Mouse (Mus musculus) cerebellum, adult 11 months (tissue): ENCODE measurements around the gene Gfra1.

ENCODE experiments used
- DNase-seq: peaks from one replicate; pipeline ENCODE4 v3.0.0; 2022

Gene Gfra1

DNA sequence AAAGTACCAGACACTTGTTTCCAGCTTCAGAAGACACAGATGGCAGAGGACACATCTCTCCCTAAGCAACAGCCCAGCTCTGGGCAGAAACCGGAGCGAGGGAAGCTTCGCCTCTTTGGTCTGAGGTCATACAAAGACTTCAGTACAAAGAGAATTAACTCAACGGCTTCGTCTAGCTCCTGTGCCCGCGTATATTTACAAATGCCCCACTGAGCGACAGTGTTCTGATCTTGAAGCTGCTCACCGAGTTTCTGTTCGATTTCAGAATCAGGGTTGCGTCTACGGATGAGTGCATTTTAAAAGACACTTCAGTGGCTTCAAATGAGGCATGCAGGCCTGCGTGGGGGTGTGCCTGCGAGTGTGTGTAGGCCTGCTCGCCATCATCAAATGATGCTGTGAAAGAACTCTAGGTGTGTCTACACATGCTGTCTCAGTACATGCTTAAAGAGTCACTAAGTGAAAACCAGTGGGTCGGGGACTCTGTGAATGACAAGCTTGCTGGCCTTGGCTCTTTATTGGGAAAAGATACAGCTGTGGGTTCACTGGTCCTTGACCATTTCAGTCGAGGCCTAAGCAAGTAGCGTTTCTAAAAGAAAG, 66.8 kb downstream of the Gfra1 start:
- DNase-seq = no peak

DNA sequence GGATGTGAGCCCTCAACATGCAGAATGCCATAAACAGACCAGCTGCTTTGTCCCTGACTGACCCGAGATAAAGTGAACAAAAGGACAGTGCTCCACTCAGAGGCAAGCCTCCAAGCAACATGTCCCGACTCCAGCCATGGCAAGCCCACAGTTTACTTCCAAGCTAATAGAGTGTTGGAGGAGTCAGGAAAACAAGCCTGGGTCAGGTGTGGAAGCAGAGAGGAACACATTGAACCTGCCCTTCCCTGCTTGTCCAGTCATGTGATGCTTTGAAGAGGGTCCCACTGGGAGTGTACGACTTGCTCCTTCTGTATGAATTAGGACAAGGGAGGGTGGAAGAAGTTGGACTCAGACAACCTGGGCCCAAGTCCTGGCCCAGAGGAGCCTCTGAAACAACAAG, 72.4 kb downstream of the Gfra1 start:
- DNase-seq = no peak

DNA sequence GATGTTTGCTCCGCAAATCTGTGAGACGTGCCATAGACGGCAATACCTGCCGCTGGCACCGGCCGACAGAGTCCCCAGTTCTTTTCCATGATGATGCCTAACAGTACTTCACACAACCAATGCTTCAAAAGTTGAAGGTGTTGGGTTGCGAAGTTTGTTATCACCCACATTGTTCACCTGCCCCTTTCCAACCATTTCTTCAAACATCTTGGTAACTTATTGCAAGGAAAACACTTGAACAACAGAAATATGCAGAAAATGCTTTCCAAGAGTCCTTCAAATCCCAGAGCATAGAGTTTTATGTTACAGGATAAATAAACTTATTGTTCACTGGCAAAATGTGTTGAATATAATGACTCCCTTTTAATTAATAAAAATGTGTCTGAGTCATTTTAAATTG, 73.2 kb downstream of the Gfra1 start:
- no peak for DNase-seq

DNA sequence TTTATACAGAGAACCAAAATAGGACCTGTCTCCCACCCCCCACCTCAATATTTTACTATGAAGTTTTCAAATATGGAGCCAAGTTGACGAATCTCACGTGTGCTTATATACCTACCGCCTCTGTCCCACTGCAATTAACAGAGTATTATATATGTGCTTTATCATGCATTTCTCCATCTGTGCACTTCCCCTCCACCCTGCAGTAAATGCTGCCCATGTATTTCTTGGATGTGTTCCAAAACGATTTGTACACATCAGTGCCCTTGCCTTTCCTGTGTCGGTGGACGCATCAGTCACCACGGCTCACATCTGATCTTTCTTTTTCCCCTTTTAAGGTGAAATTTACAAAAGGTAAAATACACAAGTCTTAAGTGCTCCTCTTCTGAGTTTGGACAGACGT, 77.7 kb downstream of the Gfra1 start:
- DNase-seq = no peak

DNA sequence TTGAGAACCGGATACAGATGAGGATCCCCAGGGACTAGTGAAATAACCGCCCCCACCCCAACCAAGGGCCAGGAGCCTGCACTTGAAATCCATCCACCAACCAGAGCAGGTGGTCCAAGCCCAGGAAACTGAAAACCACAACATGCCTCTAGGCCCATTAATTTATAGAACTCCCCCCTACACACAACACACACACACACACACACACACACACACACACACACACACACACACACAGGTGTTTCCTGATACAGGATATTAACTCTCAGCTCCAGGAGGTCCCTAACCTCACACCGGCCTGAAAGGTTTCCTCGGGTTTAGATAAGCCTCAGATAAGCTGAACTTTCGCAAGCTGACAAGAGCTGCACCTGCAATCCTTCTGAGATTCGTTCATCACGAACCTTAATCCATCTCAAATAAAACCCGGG, 79.0 kb downstream of the Gfra1 start:
- DNase-seq = no peak

DNA sequence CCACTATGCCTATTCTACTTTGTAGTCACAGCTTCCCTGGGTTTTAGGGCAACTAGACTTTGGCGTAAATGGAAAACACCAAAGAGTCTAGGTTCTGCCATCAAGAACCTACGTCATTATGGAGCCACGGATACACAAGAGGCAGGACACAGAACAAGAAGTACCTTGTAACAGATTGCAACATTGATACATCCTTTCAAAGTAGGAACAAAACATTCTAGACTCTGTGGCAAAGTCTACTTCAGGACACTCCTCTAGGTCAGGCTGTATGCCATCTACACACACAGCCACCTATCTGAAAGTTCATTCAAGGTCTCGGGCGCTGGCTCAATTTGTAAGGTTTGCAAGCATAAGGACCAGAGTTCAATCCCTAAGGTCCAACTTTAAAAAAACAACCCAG, 81.1 kb downstream of the Gfra1 start:
- no peak for DNase-seq

DNA sequence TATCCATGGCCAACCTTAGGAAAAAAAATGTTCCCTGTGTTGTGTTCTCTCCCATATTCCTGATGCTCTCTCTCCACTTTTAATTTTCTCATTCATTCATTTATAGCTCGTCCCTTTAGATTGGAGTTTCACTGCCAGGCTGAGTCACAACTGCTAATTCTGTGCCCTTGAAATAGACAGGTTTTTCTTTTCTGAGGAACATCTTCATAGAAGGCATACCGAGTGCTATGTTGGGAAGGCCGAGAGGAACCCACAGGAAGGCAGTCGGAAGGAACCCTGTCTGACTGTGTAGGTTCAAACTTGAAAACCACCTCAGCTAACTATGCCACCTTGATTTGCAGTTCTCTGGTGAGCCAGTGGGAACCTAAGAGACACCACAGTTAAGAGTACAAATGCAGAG, 81.6 kb downstream of the Gfra1 start:
- DNase-seq = no peak

DNA sequence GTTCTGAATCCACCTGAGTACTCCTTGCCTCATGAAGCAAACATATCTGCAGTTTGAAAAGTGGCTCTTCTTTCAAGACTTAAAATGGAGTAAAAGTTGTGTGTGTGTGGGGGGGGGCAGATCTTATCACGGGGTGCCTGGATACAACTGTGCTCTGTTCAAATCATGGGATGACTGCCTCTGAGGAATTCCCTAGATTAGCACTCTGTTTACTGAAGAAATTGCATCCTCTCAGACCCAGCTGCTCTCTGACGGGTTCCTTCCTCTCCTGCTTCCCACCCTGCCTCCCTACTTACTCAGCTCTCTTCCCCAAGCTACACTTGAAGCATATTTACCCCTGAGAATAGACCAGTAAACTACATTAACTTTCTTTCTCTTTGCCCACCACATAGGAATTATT, 87.2 kb downstream of the Gfra1 start:
- no peak for DNase-seq

DNA sequence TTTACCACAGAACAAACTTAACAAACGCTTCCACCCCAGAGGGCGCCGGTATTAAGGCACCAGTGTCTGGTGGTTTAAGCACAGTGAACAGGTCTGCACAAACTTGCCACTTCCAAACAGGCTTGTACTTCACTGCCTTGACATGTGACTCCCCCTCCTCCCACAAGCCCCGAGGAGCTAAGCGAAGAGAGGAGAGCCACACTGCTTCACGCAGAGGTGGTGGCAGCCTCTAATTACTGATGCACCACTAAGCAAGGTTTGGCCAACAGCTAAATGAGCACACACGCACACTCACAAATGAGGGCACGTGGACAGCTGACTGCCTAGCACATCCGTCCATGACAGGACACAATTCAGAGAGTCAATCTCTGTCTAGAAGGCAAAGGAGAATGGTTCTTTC, 91.0 kb downstream of the Gfra1 start:
- no peak for DNase-seq

DNA sequence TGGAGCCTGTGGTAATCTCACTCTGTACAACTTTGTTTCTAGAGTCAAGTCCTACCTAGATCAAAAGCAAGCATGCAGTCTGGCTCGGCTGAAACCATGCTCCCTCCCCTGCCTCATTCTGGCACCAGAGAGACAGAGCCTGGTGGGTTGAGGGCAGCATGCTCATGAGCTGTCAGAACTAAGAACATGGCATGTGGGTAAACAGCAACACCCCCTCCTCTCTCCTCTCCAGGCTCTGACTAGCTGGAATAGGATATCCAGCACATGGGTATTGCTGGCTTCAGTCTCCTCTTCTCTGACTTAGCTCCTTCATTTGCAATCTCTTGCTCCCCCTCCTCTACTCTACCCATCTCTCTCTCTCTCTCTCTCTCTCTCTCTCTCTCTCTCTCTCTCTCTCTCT, 94.7 kb downstream of the Gfra1 start:
- DNase-seq = no peak

DNA sequence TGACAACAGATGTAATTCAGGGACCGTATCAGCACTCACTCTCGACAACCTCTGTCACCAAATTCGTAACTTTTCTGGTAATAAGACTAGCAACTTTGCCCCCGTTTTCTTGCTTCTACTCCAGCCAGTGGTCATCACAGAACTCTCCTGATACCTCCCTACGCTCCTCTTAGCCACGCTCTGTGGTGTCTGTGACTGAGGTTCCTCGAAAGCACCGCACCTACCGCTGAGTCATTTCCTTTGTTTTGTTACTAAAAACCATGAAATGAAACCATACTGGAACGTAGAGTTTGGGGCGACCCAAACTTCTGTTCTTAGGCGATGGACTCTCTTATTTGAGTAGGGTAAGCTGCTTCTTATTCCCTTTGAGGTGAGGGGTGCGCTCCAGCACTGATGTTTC, 97.6 kb downstream of the Gfra1 start:
- no peak for DNase-seq

DNA sequence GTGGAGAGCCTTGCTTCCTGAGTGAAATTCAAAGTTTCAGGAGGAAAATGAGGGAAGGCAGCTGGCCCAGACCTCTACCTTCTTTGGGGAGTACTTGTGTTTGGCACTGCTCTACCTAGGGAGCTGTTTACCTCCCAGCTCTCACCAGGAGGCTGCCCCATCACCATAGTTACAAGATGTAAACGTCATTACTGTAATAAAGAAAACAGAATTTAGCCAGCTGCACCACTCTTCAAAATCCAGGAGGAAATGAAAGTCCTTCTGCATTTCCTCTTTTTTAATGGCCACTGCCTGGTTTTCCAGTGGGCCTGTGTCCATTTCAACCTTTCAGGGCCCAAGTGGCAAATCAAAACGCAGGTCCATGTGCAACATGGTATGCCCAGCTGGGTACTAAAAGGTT, 101.8 kb downstream of the Gfra1 start:
- no peak for DNase-seq

DNA sequence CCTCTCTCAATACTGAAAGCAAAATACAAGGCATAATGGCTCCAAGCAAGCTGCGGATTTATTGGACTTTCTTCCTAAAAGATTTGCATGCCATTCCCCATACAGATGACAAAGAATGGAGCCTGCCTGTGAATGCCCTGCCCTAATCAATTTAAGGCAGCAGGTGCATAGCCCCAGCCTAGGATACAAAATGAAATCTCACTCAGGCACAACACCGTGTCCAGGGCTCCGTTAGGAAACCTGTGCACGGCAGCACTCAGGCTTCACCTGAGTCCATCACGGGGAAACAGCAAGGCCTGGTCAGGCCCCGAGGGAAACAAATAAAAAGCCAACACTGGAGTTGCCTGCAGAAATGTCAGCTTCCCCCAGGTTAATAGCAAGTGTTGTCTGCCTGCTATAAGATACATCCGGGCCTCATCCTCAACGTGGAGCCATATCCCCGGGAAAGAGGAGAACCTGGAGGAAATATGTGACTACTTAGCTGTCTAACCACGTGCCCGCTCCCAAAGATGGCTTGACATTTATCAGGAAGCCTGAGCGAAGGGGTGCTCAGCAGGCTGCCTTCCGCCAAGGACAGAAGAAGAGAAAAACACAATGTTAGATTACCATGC, 102.3 kb downstream of the Gfra1 start:
- DNase-seq = no peak

DNA sequence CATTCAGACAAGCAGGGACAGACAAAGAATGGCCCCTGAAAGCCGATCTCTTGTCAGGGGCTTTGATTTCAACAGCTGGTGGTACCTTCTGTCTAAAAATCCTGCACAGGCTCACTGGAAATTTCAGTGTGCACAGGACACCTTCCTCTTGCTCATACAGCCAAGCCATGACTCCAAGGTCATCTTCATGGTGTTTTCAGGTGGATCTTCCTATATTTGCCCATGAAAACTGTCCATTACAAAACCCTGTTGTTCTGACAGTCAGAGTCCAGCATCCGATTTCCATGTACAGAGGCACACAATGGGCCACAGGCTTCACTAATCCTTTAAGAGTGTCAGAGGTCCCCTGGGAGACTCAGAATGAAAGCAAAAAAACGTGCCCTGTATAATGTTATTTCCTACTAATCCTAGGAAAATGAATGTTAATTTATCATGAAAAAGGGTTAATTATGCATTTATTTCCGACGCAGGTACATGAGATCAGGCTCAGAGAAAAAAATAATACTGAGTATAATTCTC, 105.8 kb downstream of the Gfra1 start:
- DNase-seq = no peak

DNA sequence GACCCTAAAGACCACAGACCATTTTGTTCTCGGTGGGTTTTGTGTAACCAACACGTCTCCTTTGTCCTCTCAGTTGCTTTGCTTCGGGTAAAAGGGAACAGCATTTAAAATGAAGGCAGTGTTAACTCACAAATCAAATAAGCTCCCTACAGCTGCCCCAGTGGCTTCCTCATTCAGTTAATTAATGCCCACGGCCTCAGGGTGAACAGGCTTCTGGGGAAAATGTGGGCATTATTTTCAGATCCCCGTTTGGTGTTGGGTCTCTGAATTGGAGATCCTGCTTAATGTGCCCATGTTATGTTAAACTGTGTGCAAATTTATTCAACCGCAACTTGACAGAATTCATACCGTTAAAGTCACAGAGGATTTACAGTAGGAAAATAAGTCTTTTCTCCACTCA, 110.6 kb downstream of the Gfra1 start:
- DNase-seq = no peak

DNA sequence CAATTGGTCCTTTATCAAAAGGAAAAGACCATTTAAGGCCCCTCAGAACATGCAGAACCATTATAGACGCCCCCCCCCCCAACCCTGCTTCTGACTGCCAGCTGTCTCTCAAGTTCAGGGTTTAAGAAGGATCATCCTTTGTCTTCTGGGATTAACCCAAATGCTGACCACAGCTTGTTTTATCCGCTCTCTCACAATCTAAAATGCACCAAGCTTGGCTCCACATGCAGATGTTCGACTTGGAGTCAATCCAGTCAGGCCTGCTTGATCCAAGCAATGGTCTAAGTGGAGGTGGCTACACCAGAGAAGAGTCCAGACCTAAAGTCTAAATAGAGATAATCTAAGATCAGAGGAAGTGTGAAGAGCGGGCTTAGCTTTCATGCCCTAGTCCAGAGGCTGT, 114.4 kb downstream of the Gfra1 start:
- no peak for DNase-seq

DNA sequence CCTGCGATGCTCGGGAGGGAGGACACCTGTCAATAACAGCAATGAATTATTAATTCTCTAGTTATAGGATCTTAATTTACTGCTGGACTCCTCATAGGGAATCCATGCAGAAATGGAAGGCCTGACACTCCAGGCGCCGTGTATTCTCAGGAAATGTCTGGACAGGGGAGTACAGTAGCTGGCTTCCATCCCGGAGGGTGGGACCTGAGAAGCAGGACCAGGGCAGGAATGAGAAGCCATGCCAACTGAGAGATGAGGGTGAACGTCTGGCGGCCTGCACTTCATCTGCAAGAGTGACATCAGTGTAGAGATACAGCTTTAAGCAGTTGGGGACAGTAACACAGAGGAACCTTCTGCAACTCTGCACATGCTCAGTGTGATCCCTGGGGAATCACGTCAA, 115.5 kb downstream of the Gfra1 start:
- DNase-seq = no peak

DNA sequence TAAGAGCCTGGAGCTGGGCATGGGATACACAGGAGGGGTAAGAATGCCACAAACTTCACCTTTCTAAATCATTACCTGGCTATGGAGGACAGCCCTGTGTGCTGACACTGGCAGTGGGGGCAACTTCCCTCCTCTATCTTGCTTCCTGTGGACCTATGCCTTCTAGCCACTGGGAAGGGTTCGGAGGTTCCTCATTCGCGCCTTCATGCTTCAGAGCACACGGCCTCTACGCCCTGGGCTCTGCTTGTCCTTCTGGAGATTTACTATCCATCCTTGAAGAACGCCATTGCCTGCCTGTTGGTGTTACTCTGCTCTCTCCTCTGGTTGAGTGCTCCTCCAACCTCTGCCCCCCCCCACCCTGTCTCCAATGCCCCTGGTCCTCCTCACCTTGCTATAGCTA, 118.9 kb downstream of the Gfra1 start:
- no peak for DNase-seq

DNA sequence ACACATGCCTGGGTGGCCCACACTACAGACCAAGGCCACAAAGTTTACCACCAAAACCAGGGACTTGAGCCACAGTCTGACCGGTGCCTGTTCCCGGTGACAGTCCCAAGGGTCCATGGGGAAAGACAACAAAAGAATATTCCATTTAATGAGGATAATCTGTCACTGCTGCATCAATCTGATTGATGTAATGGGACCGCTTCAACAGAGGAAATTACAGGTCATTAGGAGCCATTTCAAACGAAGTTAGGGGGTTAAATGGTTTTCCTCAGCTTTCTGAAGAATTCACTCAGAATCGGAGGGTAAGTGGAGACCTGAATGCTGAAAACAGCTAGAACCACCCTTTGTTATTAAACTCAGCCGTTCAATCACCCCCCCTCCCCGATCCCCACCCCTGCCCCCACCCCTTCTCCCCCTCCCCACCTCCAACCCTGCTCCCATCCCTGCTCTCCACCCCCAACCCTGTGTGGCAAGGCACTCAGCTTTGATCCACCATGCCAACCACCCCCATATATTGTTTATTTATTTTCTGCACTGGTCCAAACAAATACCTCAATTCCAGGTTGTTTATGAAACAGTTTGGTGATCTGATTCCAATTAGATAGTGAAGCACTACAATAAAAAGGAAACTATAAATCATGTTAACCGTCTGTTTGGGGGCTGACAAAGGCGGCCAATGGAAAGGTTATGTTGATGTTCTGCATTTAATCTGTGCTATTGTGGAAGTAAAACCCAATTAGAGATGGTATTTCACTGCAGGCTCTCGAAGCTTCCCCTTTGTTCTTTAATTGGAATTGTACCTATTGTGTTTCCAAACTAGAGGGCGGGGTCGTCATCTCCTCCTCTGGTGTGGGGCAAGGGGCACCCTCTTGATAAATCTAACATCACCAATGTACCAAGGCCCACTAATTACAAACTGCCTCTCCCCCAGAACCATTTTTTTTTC, 119.9 kb downstream of the Gfra1 start:
- no peak for DNase-seq

DNA sequence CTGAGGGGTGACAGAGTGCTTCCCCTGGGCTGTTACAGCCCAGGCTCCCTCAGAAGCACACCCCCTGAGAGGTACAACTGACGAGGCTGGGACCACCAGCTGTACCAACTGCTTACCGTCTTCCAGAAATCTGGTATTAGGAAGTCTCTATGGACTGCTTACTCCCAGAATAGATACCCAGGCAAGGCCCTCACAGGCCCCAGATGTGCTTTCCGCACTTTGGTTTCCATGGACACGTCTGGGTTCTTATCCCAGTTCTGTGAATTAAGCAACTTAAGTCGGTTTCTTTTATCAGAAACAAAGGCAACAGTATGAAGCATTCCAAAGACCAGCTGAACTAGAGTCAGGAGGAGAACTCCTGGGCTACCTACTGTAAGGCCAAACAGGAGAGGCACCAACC, 126.4 kb downstream of the Gfra1 start:
- no peak for DNase-seq

DNA sequence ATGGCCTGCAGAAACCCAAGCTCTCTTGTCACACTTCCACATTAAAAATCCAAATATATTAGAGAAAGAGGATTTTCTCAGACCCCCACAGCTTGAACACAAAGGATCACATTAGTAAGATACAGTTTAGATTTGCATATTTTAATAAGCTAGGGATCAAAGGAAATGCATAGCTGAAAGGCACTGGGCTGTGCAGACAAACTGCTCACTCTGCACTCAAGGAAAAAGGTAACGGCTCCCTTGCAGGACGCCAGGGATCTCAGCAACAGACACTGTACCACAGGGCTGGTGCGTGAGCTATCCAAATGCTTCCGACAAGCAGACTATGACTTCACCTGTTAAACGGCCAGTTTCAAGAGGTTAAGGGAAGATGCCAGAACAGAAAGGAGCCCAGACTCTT, 127.7 kb downstream of the Gfra1 start:
- DNase-seq = no peak

DNA sequence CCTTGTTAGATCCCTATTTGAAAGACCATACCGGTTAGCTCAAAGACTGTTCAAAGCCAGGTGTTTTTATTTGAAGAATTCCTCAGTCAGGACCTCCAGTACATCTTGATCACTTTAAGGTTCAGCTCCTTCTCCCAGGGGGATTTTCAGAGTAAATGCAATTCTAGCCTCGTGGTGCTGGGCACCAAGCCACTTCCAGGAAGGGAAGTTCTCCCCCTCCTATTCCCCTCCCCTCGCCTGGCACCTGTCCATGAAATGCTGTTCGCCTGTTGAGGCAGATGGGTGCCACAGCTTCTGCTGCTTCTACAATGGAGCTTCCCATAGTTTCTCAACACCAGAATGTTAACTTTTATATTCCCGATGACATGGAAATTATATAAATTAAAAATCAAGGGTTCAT, 139.2 kb downstream of the Gfra1 start:
- DNase-seq = no peak

DNA sequence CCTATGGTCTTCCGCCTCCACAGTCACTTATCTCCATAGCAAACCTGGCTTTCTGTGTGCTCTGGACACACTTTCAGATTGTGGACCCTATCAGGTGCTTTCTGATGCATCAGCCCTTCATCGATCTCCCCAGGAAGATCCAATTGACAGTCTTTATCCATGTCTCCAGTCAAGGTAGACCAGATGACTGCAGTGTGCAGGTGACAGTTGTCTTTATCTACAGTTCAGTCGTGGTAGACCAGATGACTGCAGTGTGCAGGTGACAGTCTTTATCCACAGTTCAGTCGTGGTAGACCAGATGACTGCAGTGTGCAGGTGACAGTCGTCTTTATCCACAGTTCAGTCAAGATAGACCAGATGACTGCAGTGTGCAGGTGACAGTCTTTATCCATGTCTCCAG, 140.0 kb downstream of the Gfra1 start:
- no peak for DNase-seq

DNA sequence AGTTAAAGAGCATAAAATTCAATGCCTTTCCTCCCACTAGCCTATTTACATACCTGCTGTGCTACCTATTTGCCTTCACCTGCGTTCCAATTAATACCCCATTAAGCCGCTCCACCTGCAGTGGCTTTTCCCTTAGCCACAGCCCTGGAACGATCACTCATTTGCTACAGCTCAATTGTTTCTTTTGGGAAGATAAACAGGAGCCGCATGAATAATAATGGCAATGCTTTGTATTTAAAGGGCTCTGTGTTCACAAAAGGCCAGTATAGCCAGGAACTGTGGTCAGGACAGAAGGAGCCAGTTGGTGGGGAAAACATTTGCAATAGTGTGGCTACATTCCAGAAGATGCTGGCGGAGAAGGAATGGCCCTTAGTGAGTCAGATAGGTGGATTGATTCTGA, 141.1 kb downstream of the Gfra1 start:
- DNase-seq = no peak
